Comparison of ENCODE assay signal across 10 mouse cellular contexts in genomic region chr7:49505024-49505423, GRCm38 (mm10).
DNase-seq lines count a peak whose midpoint lies in the region; ATAC-seq lines count a peak whose summit lies in the region.
"Had no signal": no experiment of that assay in that cellular context is flagged by ENCODE, and none has a peak within 500 bp of the region (broad histone marks: within the 10 kb centered on the region; RNA-seq: fewer than 3 reads in every experiment).

No protein-coding gene starts in this region.

- no peaks in the 10 kb centered on the region for H3K9me3 ChIP-seq in midbrain, embryonic 11.5 days (ENCODE audit: control insufficient read depth, low read length)
- H3K9me3 ChIP-seq in midbrain, embryonic 15.5 days, result no peaks in the 10 kb centered on the region
- no peaks in the 10 kb centered on the region for H3K9me3 ChIP-seq in intestine, embryonic 15.5 days
- H3K9me3 ChIP-seq in liver, embryonic 12.5 days (replicated peaks), result no peaks in the 10 kb centered on the region

- peaks cover 14% of the 10 kb centered on the region for H3K4me1 ChIP-seq in midbrain, embryonic 11.5 days (ENCODE audit: control insufficient read depth, insufficient read depth, low read length)
- H3K4me1 ChIP-seq in midbrain, embryonic 15.5 days, result peaks cover 16% of the 10 kb centered on the region
- peaks cover 33% of the 10 kb centered on the region for H3K4me1 ChIP-seq in intestine, embryonic 15.5 days (replicated peaks)
- peaks cover 11% of the 10 kb centered on the region; the same call in 1 of the 2 replicates for H3K4me1 ChIP-seq in liver, embryonic 12.5 days

- no peak overlapping the region for H3K4me2 ChIP-seq in midbrain, embryonic 11.5 days
- H3K4me2 ChIP-seq in midbrain, embryonic 15.5 days, result no peak overlapping the region
- no peak overlapping the region for H3K4me2 ChIP-seq in intestine, embryonic 15.5 days (replicated peaks)
- no peak overlapping the region for H3K4me2 ChIP-seq in liver, embryonic 12.5 days

- H3K36me3 ChIP-seq in midbrain, embryonic 11.5 days (ENCODE audit: control insufficient read depth, insufficient read depth, low read length), result no peaks in the 10 kb centered on the region; the same call in 1 of the 2 replicates
- H3K36me3 ChIP-seq in midbrain, embryonic 15.5 days (replicated peaks), result no peaks in the 10 kb centered on the region
- H3K36me3 ChIP-seq in intestine, embryonic 15.5 days, result no peaks in the 10 kb centered on the region
- no peaks in the 10 kb centered on the region for H3K36me3 ChIP-seq in liver, embryonic 12.5 days

- peak; percentile 41 for DNase-seq in adrenal gland, postnatal 14 days
- DNase-seq in adrenal gland, adult 8-10 months, result no peak
- DNase-seq in midbrain, embryonic 11.5 days (ENCODE audit: low spot score, missing footprints), result no peak
- no peak for DNase-seq in natural killer cell, adult 2 months (ENCODE audit: low spot score in 2 of 2)
- DNase-seq: left cerebral cortex, postnatal 4 days; right cerebral cortex, adult 18-20 months had no signal

- peak; percentile 31; the same call in 1 of the 2 replicates for ATAC-seq in midbrain, embryonic 11.5 days (ENCODE audit: low FRiP score)
- ATAC-seq in midbrain, embryonic 15.5 days (replicated peaks), result no peak
- ATAC-seq in intestine, embryonic 15.5 days, result peak; percentile 49
- ATAC-seq in liver, embryonic 12.5 days, result no peak
- no peak for ATAC-seq in monocyte, adult 5-6 weeks (replicated peaks; ENCODE audit: insufficient number of reproducible peaks, low FRiP score, low TSS enrichment, poor library complexity, severe bottlenecking)

- H3K27ac ChIP-seq in midbrain, embryonic 11.5 days (ENCODE audit: low read depth, low read length), result no peak overlapping the region
- H3K27ac ChIP-seq in midbrain, embryonic 15.5 days, result no peak overlapping the region
- 0 out of 2 replicates have a peak overlapping the region, but pooled peaks have one; percentile 22 for H3K27ac ChIP-seq in intestine, embryonic 15.5 days
- H3K27ac ChIP-seq in liver, embryonic 12.5 days, result peak overlapping the region; percentile 61

- H3K4me3 ChIP-seq in midbrain, embryonic 11.5 days (ENCODE audit: low read depth, low read length), result no peak overlapping the region
- H3K4me3 ChIP-seq in midbrain, embryonic 15.5 days, result no peak overlapping the region
- H3K4me3 ChIP-seq in intestine, embryonic 15.5 days (replicated peaks), result no peak overlapping the region
- no peak overlapping the region for H3K4me3 ChIP-seq in liver, embryonic 12.5 days

- H3K9ac ChIP-seq in midbrain, embryonic 11.5 days (ENCODE audit: low read length), result no peak overlapping the region
- no peak overlapping the region for H3K9ac ChIP-seq in midbrain, embryonic 15.5 days
- H3K9ac ChIP-seq in intestine, embryonic 15.5 days, result no peak overlapping the region
- H3K9ac ChIP-seq in liver, embryonic 12.5 days, result no peak overlapping the region

- H3K27me3 ChIP-seq in midbrain, embryonic 11.5 days (ENCODE audit: control insufficient read depth, insufficient read depth, low read length), result no peaks in the 10 kb centered on the region
- H3K27me3 ChIP-seq in midbrain, embryonic 15.5 days (replicated peaks), result no peaks in the 10 kb centered on the region
- no peaks in the 10 kb centered on the region for H3K27me3 ChIP-seq in intestine, embryonic 15.5 days (replicated peaks)
- H3K27me3 ChIP-seq in liver, embryonic 12.5 days (replicated peaks), result no peaks in the 10 kb centered on the region

- 13% methylated on average over 2 of the region's 3 CpGs for WGBS in midbrain, embryonic 11.5 days
- WGBS in midbrain, embryonic 15.5 days, result 14% methylated on average over 2 of the region's 3 CpGs
- WGBS in intestine, embryonic 15.5 days, result 49% methylated on average over 2 of the region's 3 CpGs
- WGBS in liver, embryonic 12.5 days (ENCODE audit: insufficient replicate concordance), result 37% methylated on average over 2 of the region's 3 CpGs

Comparison
In these comparisons a context has a peak if more than half of its experiments do, and no peak if none do; other contexts are left out.
1. ATAC-seq: peak in midbrain, embryonic 11.5 days (single experiment) and intestine, embryonic 15.5 days (single experiment); none in midbrain, embryonic 15.5 days (single experiment), liver, embryonic 12.5 days (single experiment) and monocyte, adult 5-6 weeks (single experiment).
2. H3K27ac ChIP-seq: peak in intestine, embryonic 15.5 days (single experiment) and liver, embryonic 12.5 days (single experiment); none in midbrain, embryonic 11.5 days (single experiment) and midbrain, embryonic 15.5 days (single experiment).